Mouse (Mus musculus) heart, adult 2 months (tissue): ENCODE data around the gene Macrod1. TPM values are rescaled to one million over a fixed set of nuclear protein-coding genes. Genes with fewer than 3 reads are reported as not detected.

Source experiments
- DNase-seq, 2 experiments: peaks; one replicate each; pipeline ENCODE4 v3.0.0; 2021
- H3K27ac ChIP-seq: fragments of 200-600 bp; 2 replicates; pipeline ENCODE4 v1.8.1; 2022
- H3K27me3 ChIP-seq: fragments of 200-500 bp; 2 replicates; pipeline ENCODE4 v1.6.1; 2012; ENCODE audit warnings: mild to moderate bottlenecking, low read length, inconsistent platforms, mixed read lengths; ENCODE audit not compliant: control insufficient read depth, insufficient read depth
- H3K36me3 ChIP-seq: fragments of 200-500 bp; 2 replicates; pipeline ENCODE4 v1.6.1; 2012; ENCODE audit warnings: low read length, inconsistent platforms; ENCODE audit not compliant: control insufficient read depth, insufficient read depth
- H3K4me1 ChIP-seq: fragments of 200-500 bp; 2 replicates; pipeline ENCODE4 v1.6.1; 2011; ENCODE audit warnings: low read length; ENCODE audit not compliant: control insufficient read depth, insufficient read depth
- H3K4me3 ChIP-seq: fragments of 200-600 bp; 2 replicates; pipeline ENCODE4 v1.8.1; 2022
- H3K79me2 ChIP-seq: fragments of 200-500 bp; replicated peaks from 2 replicates; pipeline ENCODE4 v1.6.1; 2012; ENCODE audit warnings: mild to moderate bottlenecking, inconsistent platforms, low read length, moderate library complexity, mixed read lengths; ENCODE audit not compliant: control insufficient read depth, insufficient read depth
- H3K9ac ChIP-seq: fragments of 200-500 bp; 2 replicates; pipeline ENCODE4 v1.6.1; 2012; ENCODE audit warnings: low read depth, mild to moderate bottlenecking, control low read depth, inconsistent platforms, low read length, mixed read lengths
- CTCF ChIP-seq: fragments of 200-600 bp; IDR thresholded peaks from 2 replicates; pipeline ENCODE4 v1.8.1; 2022; ENCODE audit warnings: antibody characterized with exemption, mild to moderate bottlenecking, moderate library complexity
- EP300 ChIP-seq: fragments of 200-500 bp; IDR thresholded peaks from 2 replicates; pipeline ENCODE4 v1.6.1; 2011; ENCODE audit warnings: low read depth, low read length, control low read depth; ENCODE audit not compliant: insufficient read depth
- POLR2A ChIP-seq: fragments of 200-500 bp; IDR thresholded peaks from 2 replicates; pipeline ENCODE4 v1.6.1; 2011; ENCODE audit warnings: mild to moderate bottlenecking, low read depth, low read length, control low read depth; ENCODE audit not compliant: insufficient read depth
- WGBS: fragments of 180-500 bp; shearing (Covaris S2); methylation state at CpG from one replicate; pipeline ENCODE4 v1.1.7; 2018; 5-methylcytosine and 5-hydroxymethylcytosine counted together
- intact Hi-C: fragments of 180-260 bp; cut with DNase I; formaldehyde crosslinking; loops from one replicate; pipeline ENCODE4 v1.15.1; 2025
- polyA plus RNA-seq: library from polyadenylated mRNA; depleted of rRNA; stranded (reverse); fragments of >200 nt; gene quantifications from 2 replicates; pipeline ENCODE4 v1.2.3, GENCODE M21; 2012
- total RNA-seq, 2 experiments: library from RNA; stranded (reverse); gene quantifications; 2 replicates each; pipeline ENCODE4 v1.2.3; 2021

The Macrod1 gene
- total and polyA plus RNA-seq, 3 experiments = 262 to 309 (median 278) TPM

DNA sequence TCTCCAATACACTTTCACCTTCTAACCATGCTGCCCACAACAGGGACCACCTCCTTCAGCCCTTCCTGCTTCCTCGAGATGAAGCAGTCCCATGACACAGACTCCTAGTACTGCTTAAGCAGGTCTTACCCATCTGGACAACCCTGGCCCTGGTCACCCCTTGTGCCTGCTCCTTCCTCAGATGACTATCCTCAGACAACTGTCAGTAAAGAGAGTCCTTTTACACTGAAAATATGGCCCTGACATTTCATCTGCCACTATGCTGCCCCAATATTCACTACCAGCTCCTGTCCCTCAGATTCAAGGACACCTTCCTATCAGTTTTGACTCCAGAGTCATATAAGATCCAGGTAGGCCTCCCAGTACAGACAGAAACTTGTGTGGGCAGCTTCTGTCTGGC lies 143.8 kb downstream of the Macrod1 start:
- H3K79me2 ChIP-seq = no peaks in the 10 kb centered on the region
- intact Hi-C loops = no loop called here
- no peak overlapping the region for H3K9ac ChIP-seq
- TF ChIP-seq EP300 = no peak
- TF ChIP-seq CTCF = no peak
- no peak for TF ChIP-seq POLR2A
- no peaks in the 10 kb centered on the region for H3K27me3 ChIP-seq
- H3K27ac ChIP-seq = no peak overlapping the region
- 26% methylated on average over 1 of the region's 1 CpGs for WGBS
- peaks cover 7% of the 10 kb centered on the region for H3K4me1 ChIP-seq
- no peak for DNase-seq
- no peak overlapping the region for H3K4me3 ChIP-seq
- H3K36me3 ChIP-seq = peaks cover 3% of the 10 kb centered on the region

DNA sequence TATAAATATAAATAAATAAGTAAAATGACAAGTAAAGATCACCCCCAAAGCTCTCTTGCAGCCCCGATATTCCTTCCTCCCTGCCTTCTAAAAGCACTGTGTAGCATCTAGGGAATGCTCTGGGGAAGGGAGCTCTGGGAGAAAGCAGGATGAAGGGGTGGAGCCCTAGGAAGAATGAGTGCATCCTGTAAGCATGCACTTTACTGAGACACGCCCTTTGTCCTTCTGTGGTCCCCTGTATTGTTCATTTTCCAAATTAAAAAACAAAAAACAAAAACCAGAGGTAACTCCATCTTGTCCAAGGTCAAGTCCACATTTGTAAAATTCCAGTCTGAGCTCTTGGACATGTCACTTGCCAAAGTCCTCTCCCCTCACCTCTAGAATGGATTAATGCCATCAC lies 148.3 kb downstream of the Macrod1 start:
- intact Hi-C loops = no loop called here
- Histone ChIP-seq H3K36me3 (peaks cover 3% of the 10 kb centered on the region), H3K79me2 (no peaks in the 10 kb centered on the region), H3K9ac (no peak overlapping the region; the same call in 1 of the 2 replicates), H3K27me3 (no peaks in the 10 kb centered on the region), H3K27ac (peak overlapping the region; percentile 91; the same call in 1 of the 2 replicates), H3K4me1 (peaks cover 9% of the 10 kb centered on the region), H3K4me3 (peak overlapping the region; percentile 71)
- DNase-seq = no peak
- TF ChIP-seq POLR2A = no peak
- no peak for TF ChIP-seq EP300
- no peak for TF ChIP-seq CTCF
- 27% methylated on average over 2 of the region's 2 CpGs for WGBS

DNA sequence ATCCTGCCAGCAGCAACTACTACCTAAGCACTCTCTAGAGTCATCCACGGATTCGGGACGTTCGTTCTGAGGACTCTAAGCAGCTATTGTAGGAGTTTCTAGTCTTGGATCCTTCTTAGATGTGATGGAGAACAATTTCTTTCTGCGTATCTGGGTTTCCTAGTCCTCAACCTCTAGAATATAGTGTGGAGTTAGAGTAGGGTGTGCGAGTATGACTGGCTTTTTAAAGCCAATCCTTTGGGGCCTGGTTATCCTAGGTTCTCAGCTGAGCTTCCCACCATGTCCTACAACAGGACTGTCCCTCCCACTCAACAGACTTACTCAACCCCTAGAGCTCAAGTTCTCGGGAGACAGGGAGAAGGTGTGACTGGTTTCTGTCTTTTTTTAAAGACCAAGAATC lies 148.7 kb downstream of the Macrod1 start:
- intact Hi-C loops = no loop called here

DNA sequence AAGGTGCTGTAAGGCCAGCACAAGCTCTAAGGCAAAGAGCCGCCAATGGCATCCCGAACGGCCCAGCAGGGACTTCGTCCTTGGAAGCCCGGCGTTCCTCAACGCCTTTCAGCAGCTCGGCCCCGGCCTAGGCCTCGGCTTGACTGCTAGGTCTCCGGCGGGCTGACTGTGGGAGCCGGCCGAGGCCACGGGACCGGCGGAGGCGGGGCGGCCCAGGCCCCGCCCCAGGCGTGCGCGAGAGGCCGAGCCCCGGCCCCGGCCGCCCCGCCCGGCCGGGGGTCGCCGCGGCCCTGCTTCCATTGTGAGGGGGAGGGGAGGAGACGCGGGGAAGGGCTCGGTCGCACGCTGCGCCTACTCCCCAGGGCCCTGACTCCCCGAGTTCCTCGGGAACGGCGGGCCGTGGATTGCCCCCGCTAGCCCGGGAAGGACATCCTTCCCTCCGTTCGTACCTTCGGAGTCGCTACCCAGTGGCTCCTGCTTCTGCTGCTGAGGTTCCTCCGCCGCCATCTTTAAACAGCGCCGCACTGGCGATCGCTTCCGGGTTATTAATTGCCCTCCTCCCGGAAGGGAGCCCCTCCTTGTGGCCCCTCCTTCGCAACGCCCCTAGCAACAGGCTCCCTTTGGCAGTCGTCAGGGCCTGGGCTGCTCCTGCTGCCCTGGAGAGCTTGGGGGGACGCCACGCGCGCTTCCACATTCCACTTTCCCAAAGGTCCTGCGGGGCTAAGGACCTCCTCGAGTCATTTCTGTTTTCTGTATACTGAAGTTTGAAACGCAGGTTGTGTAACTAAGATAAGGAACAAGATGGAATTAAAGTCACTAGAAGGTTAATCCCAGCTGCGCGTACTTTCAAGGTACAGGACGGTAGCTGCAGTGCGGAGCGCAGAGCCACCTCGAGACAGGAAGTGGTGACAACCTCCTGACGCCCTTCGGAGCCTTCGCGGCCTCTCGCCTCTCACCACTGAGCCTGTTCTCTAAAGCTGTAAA lies 149.4 kb downstream of the Macrod1 start, which contains the start of gene Otub1:
TSS of gene Otub1 (minus strand) at position 564 of the 984 bp plus-strand sequence.
- WGBS = under 1% methylated on average over 70 of the region's 79 CpGs
- Histone ChIP-seq H3K79me2 (no peaks in the 10 kb centered on the region), H3K4me3 (peak within 1 kb of the TSS; percentile 71), H3K4me1 (peaks cover 9% of the 10 kb centered on the region), H3K27ac (peak within 1 kb of the TSS; percentile 91), H3K36me3 (peaks cover 3% of the 10 kb centered on the region), H3K9ac (peak within 1 kb of the TSS; percentile 82), H3K27me3 (no peaks in the 10 kb centered on the region)
- peak; percentile 86 for TF ChIP-seq POLR2A
- no peak for TF ChIP-seq CTCF
- peak; percentile 64; the same call in 1 of the 2 replicates for TF ChIP-seq EP300
- intact Hi-C loops = no loop called here
- DNase-seq = peak; percentile 94 to 95

More for the DNA sequence above, 148.7 kb downstream of the Macrod1 start:
- H3K27ac ChIP-seq = peak overlapping the region; percentile 91
- DNase-seq = no peak
- peaks cover 3% of the 10 kb centered on the region for H3K36me3 ChIP-seq
- H3K4me3 ChIP-seq = peak overlapping the region; percentile 71
- TF ChIP-seq CTCF = no peak
- TF ChIP-seq EP300 = no peak
- no peak for TF ChIP-seq POLR2A
- no peaks in the 10 kb centered on the region for H3K79me2 ChIP-seq
- WGBS = 14% methylated on average over 7 of the region's 7 CpGs
- H3K4me1 ChIP-seq = peaks cover 9% of the 10 kb centered on the region
- no peaks in the 10 kb centered on the region for H3K27me3 ChIP-seq
- H3K9ac ChIP-seq = peak overlapping the region; percentile 82

DNA sequence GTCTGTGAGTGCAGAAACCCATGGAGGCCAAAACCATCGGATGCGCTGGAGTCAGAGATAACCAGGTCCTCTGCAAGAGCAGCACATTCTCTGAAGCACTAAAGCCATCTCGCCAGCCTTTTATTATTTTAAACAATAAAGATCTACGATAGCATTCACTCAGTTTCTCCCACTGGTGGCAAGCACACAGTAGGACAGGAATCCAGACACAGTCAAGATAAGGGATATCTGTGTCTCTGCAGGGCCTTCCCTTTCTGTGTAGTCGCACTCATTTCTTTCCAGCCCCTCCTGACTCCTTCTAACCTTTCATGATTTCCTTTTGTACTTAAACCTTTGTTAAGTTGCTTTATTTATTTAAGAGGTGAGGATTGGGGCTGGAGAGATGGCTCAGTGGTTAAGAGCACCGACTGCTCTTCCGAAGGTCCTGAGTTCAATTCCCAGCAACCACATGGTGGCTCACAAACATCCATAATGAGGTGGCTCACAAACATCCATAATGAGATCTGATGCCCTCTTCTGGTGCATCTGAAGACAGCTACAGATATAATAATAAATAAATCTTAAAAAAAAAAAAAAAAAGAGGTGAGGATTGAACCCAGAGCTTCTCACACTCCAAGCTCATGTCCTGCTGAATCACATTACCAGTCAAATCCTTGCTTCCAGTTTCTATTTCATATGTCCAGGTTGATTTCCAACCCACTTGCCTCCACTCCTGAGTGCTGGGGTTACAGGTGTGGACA lies 153.5 kb downstream of the Macrod1 start:
- no peak for DNase-seq
- Histone ChIP-seq H3K36me3 (peaks cover 3% of the 10 kb centered on the region; the same call in 1 of the 2 replicates), H3K4me1 (peaks cover 12% of the 10 kb centered on the region), H3K79me2 (no peaks in the 10 kb centered on the region; the same call in 1 of the 2 replicates), H3K27ac (no peak overlapping the region), H3K9ac (no peak overlapping the region), H3K27me3 (no peaks in the 10 kb centered on the region), H3K4me3 (no peak overlapping the region)
- intact Hi-C loops = no loop called here
- 88% methylated on average over 7 of the region's 7 CpGs for WGBS
- TF ChIP-seq CTCF = peak; percentile 26; the same call in 1 of the 2 replicates
- no peak for TF ChIP-seq EP300
